Mouse (Mus musculus): ENCODE data around the gene Dclk2. TPM values are rescaled to one million over a fixed set of nuclear protein-coding genes. Genes with fewer than 3 reads are reported as not detected.
A peak's percentile ranks its signal among the peaks of the same experiment; 100 is the strongest.

Dclk2 gene
- polyA plus RNA-seq, 1 experiment from 2014 or later, result 13.8 TPM

DNA sequence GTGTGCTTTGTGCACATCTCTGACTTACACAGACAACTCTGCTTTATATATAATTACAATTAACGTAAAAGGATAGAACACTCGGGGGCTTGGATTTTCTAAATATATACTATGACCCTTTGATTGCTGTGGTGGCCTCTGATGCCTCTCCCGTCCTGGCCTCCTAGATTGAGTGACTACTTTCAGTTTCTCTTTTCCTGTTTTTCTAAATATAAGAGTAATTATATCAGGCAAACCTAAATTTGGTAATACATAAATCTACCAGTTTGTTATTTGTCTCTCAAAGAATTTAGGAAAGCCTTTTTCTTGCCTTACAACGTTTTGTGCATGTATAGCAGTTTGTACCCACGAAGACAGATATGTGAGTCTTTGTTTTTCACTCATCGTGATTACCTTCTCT is 161.9 kb downstream of the Dclk2 start:
- H3K4me3 ChIP-seq (replicated peaks), result no peak overlapping the region
- no peak overlapping the region for H3K9ac ChIP-seq
- ATAC-seq (ENCODE audit: insufficient read depth), result no peak
- H3K27me3 ChIP-seq, result no peaks in the 10 kb centered on the region
- H3K36me3 ChIP-seq (replicated peaks), result no peaks in the 10 kb centered on the region
- H3K4me1 ChIP-seq (replicated peaks), result no peaks in the 10 kb centered on the region
- 33% methylated on average over 6 of the region's 6 CpGs for WGBS (ENCODE audit: insufficient replicate concordance)
- 0 out of 2 replicates have a peak overlapping the region, but pooled peaks have one; percentile 15 for H3K4me2 ChIP-seq
- no peaks in the 10 kb centered on the region for H3K9me3 ChIP-seq (replicated peaks)
- no peak overlapping the region for H3K27ac ChIP-seq (replicated peaks)

DNA sequence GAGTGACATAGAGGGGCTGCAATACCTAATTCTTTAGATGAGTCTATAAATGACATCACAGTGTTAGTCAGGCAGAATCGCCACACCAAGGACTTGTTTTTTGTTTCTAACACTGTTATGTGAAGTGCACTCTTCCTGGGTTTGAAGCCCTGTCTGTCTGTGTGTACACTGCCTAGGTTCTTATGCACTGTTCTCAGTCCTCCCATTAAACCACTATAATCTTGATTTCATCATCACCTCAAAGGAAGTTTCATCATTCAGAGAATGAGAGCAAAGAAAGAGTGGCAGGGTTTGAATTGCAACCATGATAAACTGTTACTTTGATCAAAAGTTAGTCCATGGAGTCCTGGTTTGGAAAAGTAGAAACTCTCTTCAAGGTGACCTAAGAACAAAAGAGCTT is 164.1 kb downstream of the Dclk2 start:
- no peak overlapping the region for H3K9ac ChIP-seq
- no peaks in the 10 kb centered on the region for H3K9me3 ChIP-seq (replicated peaks)
- H3K4me2 ChIP-seq, result no peak overlapping the region
- H3K4me1 ChIP-seq (replicated peaks), result no peaks in the 10 kb centered on the region
- WGBS (ENCODE audit: insufficient replicate concordance), result 60% methylated on average over 1 of the region's 1 CpGs
- no peaks in the 10 kb centered on the region for H3K36me3 ChIP-seq (replicated peaks)
- H3K27ac ChIP-seq (replicated peaks), result no peak overlapping the region
- no peaks in the 10 kb centered on the region for H3K27me3 ChIP-seq
- H3K4me3 ChIP-seq (replicated peaks), result no peak overlapping the region
- ATAC-seq (ENCODE audit: insufficient read depth), result no peak

DNA sequence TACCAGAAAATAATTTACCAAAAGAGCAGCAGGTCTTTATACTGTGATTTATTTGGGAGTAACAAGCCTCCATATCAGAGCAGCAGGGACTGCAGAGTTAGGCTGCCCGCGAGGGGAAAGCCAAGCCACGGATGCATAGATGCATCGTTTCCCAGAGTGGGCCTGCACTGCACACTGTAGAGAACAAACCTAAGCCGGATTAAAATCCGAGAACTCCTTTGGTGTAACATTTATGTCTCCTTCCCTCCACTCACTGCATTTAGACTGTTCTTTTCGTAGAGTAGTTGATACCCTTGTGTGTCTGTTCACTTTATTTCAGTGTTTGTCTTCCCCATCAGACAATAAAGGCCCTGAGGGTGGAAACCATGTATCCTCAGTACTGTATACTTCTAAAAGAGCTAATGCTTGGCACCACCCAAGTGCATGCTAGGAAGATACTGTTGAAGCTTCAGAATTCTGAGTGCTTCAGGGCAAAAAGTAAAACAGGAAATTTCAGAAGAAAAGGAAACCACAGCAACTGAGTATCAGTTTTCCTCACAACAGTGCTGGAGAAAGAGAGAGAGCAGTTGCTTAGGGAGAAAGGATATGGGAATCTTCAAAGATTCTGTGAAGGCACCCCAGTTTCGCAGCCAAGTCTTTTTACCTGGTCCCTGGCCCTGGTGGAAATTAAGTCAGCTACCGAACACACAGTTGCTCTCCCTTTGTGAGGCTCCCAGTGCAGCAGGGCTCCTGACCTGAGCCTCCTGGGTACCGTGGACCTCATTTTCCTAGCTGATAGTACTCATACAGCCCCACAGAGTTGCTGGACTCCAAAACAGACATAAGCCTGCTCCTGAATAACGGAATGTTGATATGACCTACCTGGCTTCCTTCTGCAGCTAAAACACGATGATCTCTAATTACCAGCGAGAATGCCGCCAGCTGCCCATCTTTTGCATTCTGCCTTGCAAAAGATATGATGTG is 165.8 kb downstream of the Dclk2 start:
- Histone ChIP-seq H3K9me3 (replicated peaks) (no peaks in the 10 kb centered on the region), H3K27me3 (no peaks in the 10 kb centered on the region), H3K27ac (replicated peaks) (no peak overlapping the region), H3K36me3 (replicated peaks) (no peaks in the 10 kb centered on the region), H3K4me1 (replicated peaks) (no peaks in the 10 kb centered on the region), H3K9ac (no peak overlapping the region), H3K4me3 (replicated peaks) (no peak overlapping the region), H3K4me2 (no peak overlapping the region)
- ATAC-seq (ENCODE audit: insufficient read depth), result no peak
- WGBS (ENCODE audit: insufficient replicate concordance), result 51% methylated on average over 14 of the region's 14 CpGs

DNA sequence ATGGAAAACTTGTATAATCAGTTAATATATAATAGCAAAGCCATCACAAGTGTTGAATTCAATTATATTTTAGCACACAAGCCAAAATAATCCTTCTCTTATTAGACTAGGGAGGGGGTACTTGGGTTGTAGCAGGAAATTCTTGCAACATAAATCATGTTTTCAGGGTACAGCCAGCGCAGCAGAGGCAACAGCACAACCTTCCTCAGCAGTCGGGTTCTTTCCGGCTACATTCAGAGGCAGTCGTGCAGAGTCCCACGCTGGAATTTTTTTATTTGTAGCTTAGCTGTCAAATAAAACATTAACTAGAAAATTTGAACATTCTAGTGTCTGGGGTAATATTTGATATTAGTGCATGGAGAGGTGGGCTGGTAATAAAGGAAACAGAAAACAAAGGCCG is 166.5 kb downstream of the Dclk2 start:
- no peak overlapping the region for H3K4me3 ChIP-seq (replicated peaks)
- 35% methylated on average over 6 of the region's 6 CpGs for WGBS (ENCODE audit: insufficient replicate concordance)
- ATAC-seq (ENCODE audit: insufficient read depth), result no peak
- no peak overlapping the region for H3K9ac ChIP-seq
- H3K4me2 ChIP-seq, result no peak overlapping the region
- no peaks in the 10 kb centered on the region for H3K36me3 ChIP-seq (replicated peaks)
- H3K27ac ChIP-seq (replicated peaks), result no peak overlapping the region
- no peaks in the 10 kb centered on the region for H3K4me1 ChIP-seq (replicated peaks)
- H3K9me3 ChIP-seq (replicated peaks), result no peaks in the 10 kb centered on the region
- H3K27me3 ChIP-seq, result no peaks in the 10 kb centered on the region

DNA sequence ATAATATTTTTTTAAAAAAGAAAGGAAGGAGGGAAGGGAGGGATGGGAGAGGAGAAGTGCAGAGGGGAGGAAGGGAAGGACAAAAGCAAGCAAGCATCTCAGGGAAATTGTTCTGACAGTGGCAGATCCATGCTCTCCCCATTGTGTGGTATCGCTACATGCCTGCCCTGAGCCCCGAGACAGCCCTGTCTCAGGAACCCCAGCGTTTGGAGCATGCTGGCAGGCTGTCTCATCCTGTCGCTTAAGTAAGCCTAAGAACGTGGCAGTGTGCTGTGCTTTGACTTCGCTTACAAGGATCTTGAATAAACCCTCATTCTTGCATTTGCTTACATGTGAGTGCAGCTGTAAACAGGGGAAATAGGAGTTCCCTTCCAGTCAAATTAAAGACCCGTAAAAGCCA is 170.0 kb downstream of the Dclk2 start:
- Histone ChIP-seq H3K27me3 (no peaks in the 10 kb centered on the region), H3K36me3 (replicated peaks) (no peaks in the 10 kb centered on the region), H3K4me2 (no peak overlapping the region), H3K4me1 (replicated peaks) (no peaks in the 10 kb centered on the region), H3K9ac (no peak overlapping the region), H3K27ac (replicated peaks) (no peak overlapping the region), H3K4me3 (replicated peaks) (no peak overlapping the region), H3K9me3 (replicated peaks) (no peaks in the 10 kb centered on the region)
- 56% methylated on average over 7 of the region's 7 CpGs for WGBS (ENCODE audit: insufficient replicate concordance)
- ATAC-seq (ENCODE audit: insufficient read depth), result no peak

DNA sequence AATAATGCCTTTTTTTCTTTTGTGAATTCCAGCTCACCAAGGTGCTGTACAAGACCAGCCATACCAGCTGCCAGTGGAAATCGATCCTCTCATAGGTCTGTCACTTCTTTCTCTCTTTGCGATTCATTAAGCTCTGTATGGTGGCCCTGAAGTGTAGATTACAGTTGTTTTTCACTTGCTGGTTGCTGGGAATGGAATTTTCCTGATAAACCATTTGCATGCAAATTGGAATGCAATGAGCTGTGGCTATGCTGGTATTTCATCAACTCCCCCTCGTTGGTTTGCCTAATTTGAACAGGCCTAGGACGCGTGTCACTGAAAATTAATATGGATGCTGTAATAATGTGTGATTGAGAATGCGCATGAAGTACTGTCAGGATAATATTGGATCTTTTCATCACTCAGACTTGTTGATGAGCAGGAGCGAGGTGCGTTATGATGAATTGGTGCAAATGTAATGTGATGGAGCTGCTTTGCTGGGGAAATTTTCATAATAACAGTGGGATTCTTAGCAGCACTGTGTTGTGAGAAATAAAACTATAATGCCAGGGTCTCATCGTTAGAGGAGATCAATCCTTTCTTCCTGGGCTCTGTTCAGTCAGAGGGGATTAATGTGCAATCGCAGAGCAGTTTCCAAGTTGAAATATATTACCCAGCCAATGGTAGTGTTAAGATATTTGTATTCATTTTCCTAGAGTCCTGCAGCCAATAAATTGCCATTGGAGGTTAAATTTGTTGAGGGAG is 174.7 kb downstream of the Dclk2 start:
- Histone ChIP-seq H3K4me3 (replicated peaks) (no peak overlapping the region), H3K27me3 (no peaks in the 10 kb centered on the region), H3K4me2 (no peak overlapping the region), H3K27ac (replicated peaks) (no peak overlapping the region), H3K9me3 (replicated peaks) (no peaks in the 10 kb centered on the region), H3K9ac (no peak overlapping the region), H3K36me3 (replicated peaks) (no peaks in the 10 kb centered on the region), H3K4me1 (replicated peaks) (no peaks in the 10 kb centered on the region)
- no peak for ATAC-seq (ENCODE audit: insufficient read depth)
- WGBS (ENCODE audit: insufficient replicate concordance), result 76% methylated on average over 10 of the region's 10 CpGs

DNA sequence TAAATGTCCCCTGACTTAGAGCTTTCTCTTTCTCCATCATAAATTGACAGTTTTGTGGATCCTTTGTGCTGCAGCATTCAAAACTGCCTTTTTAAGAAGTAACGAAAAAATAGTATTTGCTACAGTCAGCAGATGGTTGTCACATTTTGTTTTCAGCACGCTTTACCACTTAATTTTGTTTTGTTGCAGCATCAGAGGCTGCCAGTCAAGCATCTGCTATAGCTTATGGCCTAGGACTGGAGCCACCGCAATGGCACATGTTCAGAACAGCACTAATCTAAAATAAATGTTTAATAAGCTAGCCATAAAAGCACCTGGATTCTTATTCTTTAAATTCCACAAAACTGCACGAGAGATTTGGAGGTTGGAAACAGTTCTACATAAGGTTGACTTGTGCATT is 175.3 kb downstream of the Dclk2 start:
- Histone ChIP-seq H3K4me3 (replicated peaks) (no peak overlapping the region), H3K4me2 (no peak overlapping the region), H3K9ac (no peak overlapping the region), H3K36me3 (replicated peaks) (no peaks in the 10 kb centered on the region), H3K9me3 (replicated peaks) (no peaks in the 10 kb centered on the region), H3K27ac (replicated peaks) (no peak overlapping the region), H3K27me3 (no peaks in the 10 kb centered on the region), H3K4me1 (replicated peaks) (no peaks in the 10 kb centered on the region)
- ATAC-seq (ENCODE audit: insufficient read depth), result no peak
- WGBS (ENCODE audit: insufficient replicate concordance), result 70% methylated on average over 4 of the region's 4 CpGs

DNA sequence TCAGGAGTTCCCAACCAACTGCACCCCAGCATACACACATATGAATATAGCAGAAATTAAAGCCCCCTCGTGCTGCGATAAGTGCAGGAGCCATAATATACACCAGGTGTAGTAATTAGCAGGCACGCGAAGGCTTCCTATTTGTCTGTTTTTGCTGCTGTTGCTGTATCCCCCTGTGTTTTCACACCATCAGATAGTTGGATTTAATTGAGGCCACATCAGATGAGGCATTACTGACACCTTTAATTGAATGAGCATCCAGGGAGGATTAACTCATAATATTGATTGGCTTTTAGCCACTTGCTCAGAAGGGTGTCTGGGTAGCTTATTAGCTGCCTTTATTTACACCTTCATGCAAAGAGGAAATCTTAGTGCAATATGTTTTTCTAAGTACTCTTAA is 180.9 kb downstream of the Dclk2 start:
- Histone ChIP-seq H3K27me3 (no peaks in the 10 kb centered on the region), H3K36me3 (replicated peaks) (no peaks in the 10 kb centered on the region), H3K9ac (no peak overlapping the region), H3K4me1 (replicated peaks) (no peaks in the 10 kb centered on the region), H3K4me3 (replicated peaks) (no peak overlapping the region), H3K4me2 (no peak overlapping the region), H3K9me3 (replicated peaks) (no peaks in the 10 kb centered on the region), H3K27ac (replicated peaks) (no peak overlapping the region)
- WGBS (ENCODE audit: insufficient replicate concordance), result 86% methylated on average over 4 of the region's 4 CpGs
- ATAC-seq (ENCODE audit: insufficient read depth), result no peak

DNA sequence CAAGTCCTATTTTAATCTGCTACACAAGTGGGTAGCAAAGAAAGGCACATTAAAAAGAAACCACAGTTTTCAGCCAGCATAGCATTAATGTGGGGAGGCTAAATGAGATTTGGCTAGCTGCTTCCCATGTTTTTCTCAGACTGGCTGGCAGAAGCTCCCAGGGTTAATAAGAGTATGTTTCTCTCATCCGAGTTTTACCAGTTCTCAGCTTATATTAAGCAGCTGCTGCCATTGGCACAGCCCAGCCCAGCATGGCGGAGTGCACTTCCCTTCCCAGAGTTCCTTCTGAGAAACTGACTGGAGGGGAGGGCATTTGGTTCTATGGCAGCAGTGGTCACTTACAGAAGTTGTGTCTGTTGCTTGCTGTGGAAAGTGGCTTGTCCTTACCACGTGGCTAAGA is 181.8 kb downstream of the Dclk2 start:
- no peak overlapping the region for H3K9ac ChIP-seq
- no peaks in the 10 kb centered on the region for H3K36me3 ChIP-seq (replicated peaks)
- no peak for ATAC-seq (ENCODE audit: insufficient read depth)
- WGBS (ENCODE audit: insufficient replicate concordance), result 66% methylated on average over 3 of the region's 3 CpGs
- H3K27me3 ChIP-seq, result no peaks in the 10 kb centered on the region
- H3K9me3 ChIP-seq (replicated peaks), result no peaks in the 10 kb centered on the region
- H3K4me2 ChIP-seq, result no peak overlapping the region
- no peak overlapping the region for H3K4me3 ChIP-seq (replicated peaks)
- H3K27ac ChIP-seq (replicated peaks), result no peak overlapping the region
- no peaks in the 10 kb centered on the region for H3K4me1 ChIP-seq (replicated peaks)
